Mouse (Mus musculus) heart, adult 2 months (tissue): ENCODE results near the gene Cope. TPM values are rescaled to one million over a fixed set of nuclear protein-coding genes. Genes with fewer than 3 reads are reported as not detected.

Source experiments
- DNase-seq, 2 experiments: peaks; one replicate each; pipeline ENCODE4 v3.0.0; 2021
- H3K27ac ChIP-seq: fragments of 200-600 bp; 2 replicates; pipeline ENCODE4 v1.8.1; 2022
- H3K27me3 ChIP-seq: fragments of 200-500 bp; 2 replicates; pipeline ENCODE4 v1.6.1; 2012; ENCODE audit warnings: mild to moderate bottlenecking, low read length, inconsistent platforms, mixed read lengths; ENCODE audit not compliant: control insufficient read depth, insufficient read depth
- H3K36me3 ChIP-seq: fragments of 200-500 bp; 2 replicates; pipeline ENCODE4 v1.6.1; 2012; ENCODE audit warnings: low read length, inconsistent platforms; ENCODE audit not compliant: control insufficient read depth, insufficient read depth
- H3K4me1 ChIP-seq: fragments of 200-500 bp; 2 replicates; pipeline ENCODE4 v1.6.1; 2011; ENCODE audit warnings: low read length; ENCODE audit not compliant: control insufficient read depth, insufficient read depth
- H3K4me3 ChIP-seq: fragments of 200-600 bp; 2 replicates; pipeline ENCODE4 v1.8.1; 2022
- H3K79me2 ChIP-seq: fragments of 200-500 bp; replicated peaks from 2 replicates; pipeline ENCODE4 v1.6.1; 2012; ENCODE audit warnings: mild to moderate bottlenecking, inconsistent platforms, low read length, moderate library complexity, mixed read lengths; ENCODE audit not compliant: control insufficient read depth, insufficient read depth
- H3K9ac ChIP-seq: fragments of 200-500 bp; 2 replicates; pipeline ENCODE4 v1.6.1; 2012; ENCODE audit warnings: low read depth, mild to moderate bottlenecking, control low read depth, inconsistent platforms, low read length, mixed read lengths
- CTCF ChIP-seq: fragments of 200-600 bp; IDR thresholded peaks from 2 replicates; pipeline ENCODE4 v1.8.1; 2022; ENCODE audit warnings: antibody characterized with exemption, mild to moderate bottlenecking, moderate library complexity
- EP300 ChIP-seq: fragments of 200-500 bp; IDR thresholded peaks from 2 replicates; pipeline ENCODE4 v1.6.1; 2011; ENCODE audit warnings: low read depth, low read length, control low read depth; ENCODE audit not compliant: insufficient read depth
- POLR2A ChIP-seq: fragments of 200-500 bp; IDR thresholded peaks from 2 replicates; pipeline ENCODE4 v1.6.1; 2011; ENCODE audit warnings: mild to moderate bottlenecking, low read depth, low read length, control low read depth; ENCODE audit not compliant: insufficient read depth
- WGBS: fragments of 180-500 bp; shearing (Covaris S2); methylation state at CpG from one replicate; pipeline ENCODE4 v1.1.7; 2018; 5-methylcytosine and 5-hydroxymethylcytosine counted together
- intact Hi-C: fragments of 180-260 bp; cut with DNase I; formaldehyde crosslinking; loops from one replicate; pipeline ENCODE4 v1.15.1; 2025
- polyA plus RNA-seq: library from polyadenylated mRNA; depleted of rRNA; stranded (reverse); fragments of >200 nt; gene quantifications from 2 replicates; pipeline ENCODE4 v1.2.3, GENCODE M21; 2012
- total RNA-seq, 2 experiments: library from RNA; stranded (reverse); gene quantifications; 2 replicates each; pipeline ENCODE4 v1.2.3; 2021

Gene Cope
- total and polyA plus RNA-seq, 3 experiments, result 147 to 209 (median 155) TPM

GRCm38 (mm10) chr8:70279266-70279665, 23.1 kb upstream of the Cope start:
- H3K4me3 ChIP-seq, result no peak overlapping the region
- H3K27me3 ChIP-seq, result no peaks in the 10 kb centered on the region
- no peak overlapping the region for H3K9ac ChIP-seq
- H3K27ac ChIP-seq, result peak overlapping the region; percentile 65
- H3K36me3 ChIP-seq, result no peaks in the 10 kb centered on the region
- no peak for TF ChIP-seq POLR2A
- no peak for TF ChIP-seq EP300
- TF ChIP-seq CTCF, result no peak
- 20% methylated on average over 8 of the region's 8 CpGs for WGBS
- intact Hi-C loops, result no loop called here
- H3K79me2 ChIP-seq, result no peaks in the 10 kb centered on the region
- DNase-seq, result no peak
- peaks cover 14% of the 10 kb centered on the region for H3K4me1 ChIP-seq

GRCm38 (mm10) chr8:70281001-70281400, 21.3 kb upstream of the Cope start:
- Histone ChIP-seq H3K4me3 (no peak overlapping the region), H3K79me2 (no peaks in the 10 kb centered on the region), H3K27ac (no peak overlapping the region), H3K36me3 (no peaks in the 10 kb centered on the region), H3K4me1 (peaks cover 17% of the 10 kb centered on the region), H3K27me3 (no peaks in the 10 kb centered on the region), H3K9ac (no peak overlapping the region)
- DNase-seq, result no peak
- intact Hi-C loops, result no loop called here
- 27% methylated on average over 3 of the region's 3 CpGs for WGBS
- TF ChIP-seq POLR2A (no peak), EP300 (no peak), CTCF (no peak)

GRCm38 (mm10) chr8:70282603-70283135, 19.6 kb upstream of the Cope start, which contains the start of gene Homer3:
Gene Homer3 (plus strand): TSS chr8:70282827.
- 3% methylated on average over 26 of the region's 36 CpGs for WGBS
- no peaks in the 10 kb centered on the region for H3K36me3 ChIP-seq
- H3K27me3 ChIP-seq, result no peaks in the 10 kb centered on the region
- no peak for TF ChIP-seq EP300
- peak; percentile 81 for TF ChIP-seq CTCF
- TF ChIP-seq POLR2A, result peak; percentile 70
- H3K4me3 ChIP-seq, result peak within 1 kb of the TSS; percentile 53
- H3K79me2 ChIP-seq, result no peaks in the 10 kb centered on the region
- DNase-seq, result peak; percentile 94 to 97
- peak within 1 kb of the TSS; percentile 92 for H3K9ac ChIP-seq
- intact Hi-C loops, result loop anchor here (2.0 kb wide), 1 partner anchor 20 kb away; the partner anchor contains the start of genes Cope and Ddx49
- peak within 1 kb of the TSS; percentile 89 for H3K27ac ChIP-seq
- H3K4me1 ChIP-seq, result peaks cover 11% of the 10 kb centered on the region

- H3K79me2 ChIP-seq, result no peaks in the 10 kb centered on the region
- 4% methylated on average over 55 of the region's 55 CpGs for WGBS
- H3K27ac ChIP-seq, result peak overlapping the region; percentile 89
- intact Hi-C loops, result loop anchor here (2.0 kb wide), 1 partner anchor 19 kb away; the partner anchor contains the start of genes Cope and Ddx49
- DNase-seq, result no peak
- peak overlapping the region; percentile 92 for H3K9ac ChIP-seq
- peaks cover 11% of the 10 kb centered on the region for H3K4me1 ChIP-seq
- H3K27me3 ChIP-seq, result no peaks in the 10 kb centered on the region
- H3K36me3 ChIP-seq, result no peaks in the 10 kb centered on the region
- H3K4me3 ChIP-seq, result peak overlapping the region; percentile 53
- no peak for TF ChIP-seq EP300
These were observed 18.9 kb upstream of the Cope start for GRCm38 (mm10) chr8:70283136-70284077.

- Histone ChIP-seq H3K4me3 (no peak overlapping the region), H3K36me3 (no peaks in the 10 kb centered on the region), H3K27me3 (no peaks in the 10 kb centered on the region), H3K79me2 (no peaks in the 10 kb centered on the region), H3K9ac (no peak overlapping the region), H3K4me1 (peaks cover 8% of the 10 kb centered on the region), H3K27ac (no peak overlapping the region)
- intact Hi-C loops, result no loop called here
- DNase-seq, result no peak
- 64% methylated on average over 5 of the region's 5 CpGs for WGBS
- no peak for TF ChIP-seq CTCF
- no peak for TF ChIP-seq POLR2A
- no peak for TF ChIP-seq EP300
These were observed 17.9 kb upstream of the Cope start for GRCm38 (mm10) chr8:70284421-70284820.

- no peaks in the 10 kb centered on the region for H3K36me3 ChIP-seq
- TF ChIP-seq POLR2A (no peak), EP300 (no peak), CTCF (no peak)
- intact Hi-C loops, result no loop called here
- no peaks in the 10 kb centered on the region for H3K79me2 ChIP-seq
- no peak overlapping the region for H3K9ac ChIP-seq
- peaks cover 7% of the 10 kb centered on the region for H3K4me1 ChIP-seq
- WGBS, result 97% methylated on average over 15 of the region's 15 CpGs
- no peak overlapping the region for H3K4me3 ChIP-seq
- H3K27me3 ChIP-seq, result no peaks in the 10 kb centered on the region
- no peak overlapping the region for H3K27ac ChIP-seq
- no peak for DNase-seq
These were observed 17.0 kb upstream of the Cope start for GRCm38 (mm10) chr8:70285304-70285703.
